Mouse (Mus musculus): ENCODE results near the gene 2310079G19Rik. TPM values are rescaled to one million over a fixed set of nuclear protein-coding genes. Genes with fewer than 3 reads are reported as not detected.

The 2310079G19Rik gene
- polyA plus RNA-seq, 1 experiment = not detected

GRCm38 (mm10) chr16:88599504-88600237 is 27.8 kb downstream of the 2310079G19Rik start:
- TF ChIP-seq CTCF (conservative IDR thresholded peaks at IDR 0.05; ENCODE audit: insufficient read depth, insufficient read length, low read depth, low read length) = no peak
- no peak for TF ChIP-seq POLR2A (IDR thresholded peaks at IDR 0.05; ENCODE audit: low read depth, low read length)

GRCm38 (mm10) chr16:88592758-88593157 is 34.7 kb downstream of the 2310079G19Rik start:
- Histone ChIP-seq H3K27ac (ENCODE audit: insufficient read depth, low read depth, low read length) (no peak overlapping the region), H3K4me3 (ENCODE audit: insufficient read depth, low read depth, low read length) (no peak overlapping the region), H3K4me1 (ENCODE audit: control insufficient read depth, insufficient read depth, low read length) (no peaks in the 10 kb centered on the region), H3K36me3 (ENCODE audit: control insufficient read depth, insufficient read depth, low read length) (no peaks in the 10 kb centered on the region), H3K27me3 (replicated peaks; ENCODE audit: control insufficient read depth, insufficient read depth, low read length) (no peaks in the 10 kb centered on the region)
- DNase-seq = peak; percentile 39
- TF ChIP-seq CTCF (conservative IDR thresholded peaks at IDR 0.05; ENCODE audit: insufficient read depth, insufficient read length, low read depth, low read length) (0 out of 2 replicates have a peak, but pooled peaks have one; percentile 8), POLR2A (IDR thresholded peaks at IDR 0.05; ENCODE audit: low read depth, low read length) (no peak)

More at GRCm38 (mm10) chr16:88599504-88600237, 27.8 kb downstream of the 2310079G19Rik start:
- Histone ChIP-seq H3K4me1 (ENCODE audit: control insufficient read depth, insufficient read depth, low read length) (no peaks in the 10 kb centered on the region), H3K27ac (ENCODE audit: insufficient read depth, low read depth, low read length) (no peak overlapping the region), H3K36me3 (ENCODE audit: control insufficient read depth, insufficient read depth, low read length) (no peaks in the 10 kb centered on the region), H3K4me3 (ENCODE audit: insufficient read depth, low read depth, low read length) (no peak overlapping the region), H3K27me3 (replicated peaks; ENCODE audit: control insufficient read depth, insufficient read depth, low read length) (no peaks in the 10 kb centered on the region)
- 18% methylated on average over 16 of the region's 16 CpGs for WGBS
- DNase-seq = no peak

GRCm38 (mm10) chr16:88583338-88583737 is 44.1 kb downstream of the 2310079G19Rik start:
- TF ChIP-seq POLR2A (IDR thresholded peaks at IDR 0.05; ENCODE audit: low read depth, low read length) (no peak), CTCF (conservative IDR thresholded peaks at IDR 0.05; ENCODE audit: insufficient read depth, insufficient read length, low read depth, low read length) (no peak)
- Histone ChIP-seq H3K27me3 (replicated peaks; ENCODE audit: control insufficient read depth, insufficient read depth, low read length) (no peaks in the 10 kb centered on the region), H3K27ac (ENCODE audit: insufficient read depth, low read depth, low read length) (no peak overlapping the region), H3K4me1 (ENCODE audit: control insufficient read depth, insufficient read depth, low read length) (no peaks in the 10 kb centered on the region), H3K4me3 (ENCODE audit: insufficient read depth, low read depth, low read length) (no peak overlapping the region), H3K36me3 (ENCODE audit: control insufficient read depth, insufficient read depth, low read length) (no peaks in the 10 kb centered on the region)
- no peak for DNase-seq
- 83% methylated on average over 9 of the region's 9 CpGs for WGBS

Other genes with a start within 250 kb of the 2310079G19Rik start
- gene Cldn17, start 120.7 kb downstream of the 2310079G19Rik start, polyA plus RNA-seq (2012; rRNA removed) = 0.23 TPM in 1 of 2 replicates, not detected in the other
- 46.8 and 49.4 TPM in 2 replicates for gene Cldn8, start 64.5 kb downstream of the 2310079G19Rik start, polyA plus RNA-seq (2012; rRNA removed)
- gene Krtap24-1, start 15.4 kb downstream of the 2310079G19Rik start, polyA plus RNA-seq (2012; rRNA removed) = not detected in 2 replicates
- not detected in 2 replicates for gene Krtap26-1, start 20.1 kb upstream of the 2310079G19Rik start, polyA plus RNA-seq (2012; rRNA removed)
- gene Krtap27-1, start 44.0 kb upstream of the 2310079G19Rik start, polyA plus RNA-seq (2012; rRNA removed) = not detected in 2 replicates
- not detected in 2 replicates for gene 2310061N02Rik, start 80.3 kb upstream of the 2310079G19Rik start, polyA plus RNA-seq (2012; rRNA removed)
- not detected in 2 replicates for gene Krtap13-1, start 101.2 kb upstream of the 2310079G19Rik start, polyA plus RNA-seq (2012; rRNA removed)
- gene Krtap13, start 124.0 kb upstream of the 2310079G19Rik start, polyA plus RNA-seq (2012; rRNA removed) = not detected in 2 replicates
- gene 2310034C09Rik, start 131.2 kb upstream of the 2310079G19Rik start, polyA plus RNA-seq (2012; rRNA removed) = not detected in 2 replicates
- not detected in 2 replicates for gene 2310057N15Rik, start 146.5 kb upstream of the 2310079G19Rik start, polyA plus RNA-seq (2012; rRNA removed)
- gene Gm5965, start 150.2 kb upstream of the 2310079G19Rik start, polyA plus RNA-seq (2012; rRNA removed) = not detected in 2 replicates
- not detected in 2 replicates for gene Gm20741, start 184.6 kb upstream of the 2310079G19Rik start, polyA plus RNA-seq (2012; rRNA removed)
- gene Krtap15, start 192.5 kb upstream of the 2310079G19Rik start, polyA plus RNA-seq (2012; rRNA removed) = not detected in 2 replicates
- gene Krtap14, start 198.5 kb upstream of the 2310079G19Rik start, polyA plus RNA-seq (2012; rRNA removed) = not detected in 2 replicates
- gene Krtap19-1, start 241.7 kb upstream of the 2310079G19Rik start, polyA plus RNA-seq (2012; rRNA removed) = not detected in 2 replicates
- gene Krtap19-2, start 246.6 kb upstream of the 2310079G19Rik start, polyA plus RNA-seq (2012; rRNA removed) = not detected in 2 replicates